Mouse (Mus musculus) forelimb bud, embryonic 11.5 days (tissue): ENCODE data around the gene Shank2.

Experiments
- DNase-seq: peaks from one replicate; pipeline ENCODE4 v3.0.0-alpha.2; 2012; ENCODE audit warnings: low read depth, low spot score

Gene Shank2

DNA sequence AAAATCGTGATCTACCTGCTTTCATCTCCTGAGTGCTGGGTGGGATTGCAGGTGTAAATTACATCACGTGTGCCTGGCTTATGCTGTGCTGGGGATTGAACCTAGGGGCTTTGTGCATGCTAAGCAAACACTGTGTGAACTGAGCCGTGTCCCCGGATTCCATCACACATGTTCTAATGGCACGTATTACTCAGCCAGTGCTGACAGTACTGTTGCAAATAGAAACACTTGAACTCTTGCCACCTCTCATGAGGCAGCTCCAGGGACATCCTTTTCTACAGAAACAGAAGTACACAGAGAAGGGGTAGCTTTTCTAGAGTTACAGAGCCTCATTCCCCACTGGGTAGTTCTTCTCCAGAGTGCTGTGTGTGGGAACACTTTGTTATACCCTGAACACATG is 168.5 kb downstream of the Shank2 start:
- DNase-seq: no peak

- no peak for DNase-seq
Measured at GRCm38 (mm10) chr7:144170686-144171085, 169.0 kb downstream of the Shank2 start.

GRCm38 (mm10) chr7:144173869-144174268 is 172.1 kb downstream of the Shank2 start:
- no peak for DNase-seq

DNA sequence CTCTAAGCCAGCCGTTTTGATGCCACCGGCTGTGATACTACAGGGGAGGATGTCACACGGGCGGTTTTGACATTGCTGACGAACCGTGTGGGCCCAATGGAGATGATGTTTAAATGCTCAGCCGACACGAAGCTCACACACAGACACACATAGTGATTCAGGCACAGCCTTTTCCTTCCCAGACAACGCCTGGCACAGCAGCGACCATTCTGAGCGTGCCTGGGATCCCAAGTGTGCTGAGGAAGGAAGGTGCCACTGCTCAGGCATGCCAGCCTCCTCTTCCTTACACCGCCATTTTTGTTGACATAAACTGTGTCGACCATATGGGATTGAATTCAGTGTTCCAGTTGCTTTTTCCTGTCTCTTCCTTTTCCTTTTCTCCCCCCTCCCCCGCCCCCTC is 172.6 kb downstream of the Shank2 start:
- DNase-seq: no peak

DNA sequence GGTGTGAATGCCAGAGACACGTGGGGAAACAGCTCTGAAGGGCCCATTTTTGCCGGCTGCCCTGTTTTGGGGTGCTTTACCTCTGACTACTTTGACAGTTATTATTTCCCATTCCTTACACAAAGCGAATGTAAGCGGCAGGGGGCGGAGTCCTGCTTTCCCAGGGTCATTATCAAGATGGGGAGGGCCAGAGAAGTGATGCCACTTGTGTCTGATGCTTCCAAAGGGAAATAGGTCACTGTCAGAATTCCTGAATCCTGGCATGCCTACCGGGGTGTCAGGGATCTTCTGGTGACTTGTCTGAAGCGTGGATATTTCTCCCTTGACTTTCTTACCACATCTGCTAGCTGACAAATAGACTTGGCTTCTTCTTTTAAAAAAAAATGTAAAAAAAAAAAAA is 173.3 kb downstream of the Shank2 start:
- no peak for DNase-seq

DNA sequence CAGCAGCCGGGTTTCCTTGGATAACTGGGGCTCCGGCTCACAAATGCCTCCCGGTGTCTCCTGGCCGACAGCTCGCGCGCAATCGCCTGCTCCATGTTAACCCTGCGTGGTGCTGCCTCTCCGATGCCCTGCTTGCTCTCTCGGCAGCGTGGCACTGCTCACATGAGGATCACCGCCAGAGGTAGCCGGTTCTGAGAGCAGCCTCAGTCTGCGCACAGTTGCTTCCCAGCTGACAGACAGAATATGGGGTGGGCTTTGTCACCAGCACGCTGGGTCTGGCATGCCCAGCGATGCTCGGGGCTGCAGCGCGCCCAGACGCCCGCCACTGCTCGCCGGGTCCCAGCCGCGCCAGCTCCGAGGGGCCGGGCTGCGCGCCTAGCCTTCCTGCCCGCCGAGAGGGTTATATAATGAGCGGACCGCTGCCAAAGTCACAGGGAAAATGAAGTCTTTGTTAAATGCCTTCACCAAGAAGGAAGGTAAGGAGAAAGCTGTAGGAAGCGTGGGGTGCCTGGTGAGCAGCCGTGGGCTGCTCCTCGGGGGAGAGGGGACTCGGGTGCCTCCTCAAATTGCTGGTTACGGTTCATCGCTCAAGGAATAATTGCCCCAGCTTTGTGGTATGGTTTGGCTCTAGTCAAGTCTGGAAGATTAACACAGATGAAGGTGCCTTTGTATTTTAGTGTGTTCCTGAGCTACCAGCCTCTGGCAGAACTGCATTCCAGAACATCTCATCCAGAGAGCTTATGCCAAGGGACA is 173.9 kb downstream of the Shank2 start:
- peak; percentile 5 for DNase-seq

GRCm38 (mm10) chr7:144176234-144176730 is 174.6 kb downstream of the Shank2 start:
- DNase-seq: no peak

- no peak for DNase-seq
Measured at GRCm38 (mm10) chr7:144179436-144179835, 177.7 kb downstream of the Shank2 start.

DNA sequence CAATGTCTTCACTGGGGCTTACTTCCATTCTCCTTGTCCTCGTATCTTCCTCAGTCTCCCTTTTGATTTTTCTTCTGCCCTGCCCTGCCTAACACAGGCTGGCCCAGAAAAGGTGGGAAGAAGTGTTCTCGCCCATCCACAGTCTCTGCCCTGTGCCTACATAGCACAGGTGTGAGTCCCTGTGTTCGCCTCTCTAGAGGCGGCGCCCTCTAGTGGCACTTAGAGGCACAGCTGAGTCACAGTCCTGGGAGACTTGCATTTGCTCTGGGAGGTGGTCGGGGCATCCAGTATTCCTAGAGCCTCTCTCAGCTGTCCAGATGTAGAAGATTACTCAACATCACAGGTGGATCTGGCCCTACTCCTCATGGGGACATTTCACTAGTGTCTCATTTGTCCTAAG is 179.2 kb downstream of the Shank2 start:
- peak; percentile 62 for DNase-seq

DNA sequence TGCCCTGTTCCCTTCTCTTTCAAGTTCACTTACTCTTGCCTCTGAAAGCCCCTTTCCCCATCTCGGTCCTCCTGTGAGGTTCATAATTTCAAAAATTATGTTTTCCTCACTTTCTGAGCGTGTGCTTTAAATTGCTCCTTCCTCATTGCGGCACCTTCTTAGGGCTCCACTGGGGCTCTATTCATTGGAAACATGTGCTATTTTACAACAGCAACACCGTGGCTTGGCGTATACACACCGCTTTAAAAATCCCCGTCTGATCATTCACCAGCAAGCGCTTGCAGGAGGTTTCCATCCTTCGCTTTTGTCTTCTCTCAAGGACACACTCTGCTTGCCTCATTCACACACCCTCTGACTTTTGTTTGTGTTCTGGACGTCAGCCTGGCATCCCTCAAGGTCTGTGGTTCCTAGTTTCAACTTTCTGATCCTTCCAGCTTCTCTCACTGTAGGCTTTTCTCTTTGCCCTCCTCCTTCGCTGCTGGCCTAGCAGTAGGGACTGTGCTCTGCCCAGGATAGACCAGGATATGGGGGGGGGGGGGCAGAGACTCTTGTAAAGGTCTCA is 186.2 kb downstream of the Shank2 start:
- DNase-seq: no peak

- no peak for DNase-seq
Measured at GRCm38 (mm10) chr7:144189446-144189845, 187.7 kb downstream of the Shank2 start.

DNA sequence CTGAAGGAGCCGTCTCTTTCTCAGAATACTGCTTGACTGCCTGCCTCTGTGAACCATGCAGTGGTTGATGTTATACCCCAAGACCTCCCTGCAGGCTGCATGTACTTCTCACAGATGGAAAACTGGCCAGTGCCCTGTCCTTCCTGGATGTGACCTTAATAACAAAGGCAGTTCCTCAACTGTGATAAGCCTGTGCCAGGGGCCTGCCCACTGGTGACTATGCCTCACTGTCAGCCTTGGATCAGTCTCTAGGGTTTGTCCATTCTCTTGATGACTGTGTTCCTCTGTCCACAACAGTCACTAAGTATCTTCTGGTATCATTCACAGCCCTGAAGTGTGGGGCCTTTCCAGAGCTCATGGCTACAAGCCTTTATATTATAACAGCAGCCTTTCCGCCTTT is 196.8 kb downstream of the Shank2 start:
- no peak for DNase-seq

GRCm38 (mm10) chr7:144202017-144202682 is 200.4 kb downstream of the Shank2 start:
- DNase-seq: no peak

- no peak for DNase-seq
Measured at GRCm38 (mm10) chr7:144204290-144204689, 202.6 kb downstream of the Shank2 start.

GRCm38 (mm10) chr7:144205161-144205560 is 203.4 kb downstream of the Shank2 start:
- DNase-seq: no peak

- no peak for DNase-seq
Measured at GRCm38 (mm10) chr7:144205837-144206236, 204.1 kb downstream of the Shank2 start.

DNA sequence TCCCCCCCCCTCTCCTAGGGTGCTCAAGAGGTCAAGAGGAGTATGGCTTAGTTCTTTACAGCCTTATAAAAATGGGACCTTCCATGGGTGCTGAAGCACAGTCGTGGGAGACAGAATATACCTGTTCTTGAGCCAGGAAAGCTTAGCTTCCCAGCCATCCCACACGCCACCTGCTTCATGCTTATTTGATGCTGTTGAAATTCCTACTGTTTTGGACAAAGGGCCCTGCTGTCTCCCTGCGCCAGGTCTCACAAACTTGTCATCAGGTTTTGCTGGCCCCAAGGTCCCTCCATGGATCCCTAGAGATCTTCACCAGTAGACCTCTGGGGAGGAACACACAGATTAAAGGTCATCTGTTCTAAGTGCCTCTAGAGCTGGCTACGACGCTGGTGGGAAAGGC is 204.5 kb downstream of the Shank2 start:
- DNase-seq: no peak

DNA sequence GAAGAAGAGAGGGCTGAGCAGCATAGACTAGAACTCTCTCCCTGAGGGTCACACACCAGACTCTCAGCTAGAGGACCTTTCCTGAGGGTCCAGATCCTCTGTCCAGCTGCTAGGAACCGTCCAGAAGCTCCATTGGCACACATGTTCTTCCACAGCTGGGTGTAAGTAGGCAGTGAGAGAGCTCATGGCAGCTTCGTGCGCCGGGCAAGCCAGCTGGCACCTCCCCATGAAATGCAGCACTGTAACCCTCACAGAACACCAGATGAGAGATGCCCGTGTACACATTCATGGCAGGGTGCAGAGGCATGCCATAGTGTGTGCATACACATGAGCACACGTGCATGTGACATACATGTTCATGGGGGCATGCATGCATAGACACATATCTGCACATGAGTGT is 205.4 kb downstream of the Shank2 start:
- no peak for DNase-seq

DNA sequence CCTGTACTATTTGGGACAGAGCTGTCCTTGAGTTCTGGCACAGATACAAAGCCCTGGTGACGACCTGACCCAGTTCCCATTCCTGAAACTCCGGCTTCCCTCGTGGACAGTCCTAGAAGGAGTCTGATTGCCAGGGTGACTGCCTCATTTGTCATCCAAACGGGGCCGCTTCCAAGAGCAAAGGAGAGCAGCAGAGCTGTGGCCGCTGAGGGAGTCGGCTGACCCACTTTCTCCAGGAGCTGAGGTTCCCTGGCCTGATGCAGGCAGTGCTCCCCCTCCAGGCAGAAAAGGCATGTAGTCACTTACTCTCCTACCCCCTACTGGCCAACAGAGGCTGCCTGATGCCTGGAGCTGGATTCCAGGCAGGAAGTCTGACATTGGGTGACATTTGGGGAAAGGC is 206.1 kb downstream of the Shank2 start:
- DNase-seq: peak; percentile 32

DNA sequence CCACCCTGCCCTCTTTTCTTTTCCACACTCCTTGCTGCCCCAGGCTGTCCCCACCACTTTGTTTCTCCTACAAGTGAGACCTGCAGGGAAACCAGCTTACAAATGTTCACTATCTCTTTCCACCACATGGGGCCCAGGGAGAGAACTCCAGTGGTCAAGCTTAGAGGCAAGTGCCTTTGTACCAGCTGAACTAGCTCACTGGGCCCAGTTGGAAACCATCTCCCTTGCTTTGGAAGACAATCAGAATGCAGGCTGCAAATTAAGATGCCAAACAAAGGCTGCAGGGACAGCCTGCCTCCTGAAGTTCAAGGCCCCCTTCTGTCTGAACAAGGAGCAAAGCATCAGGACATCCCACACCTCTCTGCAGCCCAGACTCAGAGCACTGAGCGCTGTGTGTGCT is 206.9 kb downstream of the Shank2 start:
- no peak for DNase-seq

- DNase-seq: no peak
Measured at GRCm38 (mm10) chr7:144210526-144210925, 208.8 kb downstream of the Shank2 start.

- DNase-seq: no peak
Measured at GRCm38 (mm10) chr7:144212694-144213093, 211.0 kb downstream of the Shank2 start.

GRCm38 (mm10) chr7:144217192-144217591 is 215.5 kb downstream of the Shank2 start:
- DNase-seq: peak; percentile 65
